Mouse (Mus musculus): ENCODE results near the gene Lpar3.
"Not testable (repeated sequence)": the region's sequence is repeated elsewhere in the genome, so short reads cannot be mapped to it uniquely, and the experiment has no call there.

Lpar3 gene

DNA sequence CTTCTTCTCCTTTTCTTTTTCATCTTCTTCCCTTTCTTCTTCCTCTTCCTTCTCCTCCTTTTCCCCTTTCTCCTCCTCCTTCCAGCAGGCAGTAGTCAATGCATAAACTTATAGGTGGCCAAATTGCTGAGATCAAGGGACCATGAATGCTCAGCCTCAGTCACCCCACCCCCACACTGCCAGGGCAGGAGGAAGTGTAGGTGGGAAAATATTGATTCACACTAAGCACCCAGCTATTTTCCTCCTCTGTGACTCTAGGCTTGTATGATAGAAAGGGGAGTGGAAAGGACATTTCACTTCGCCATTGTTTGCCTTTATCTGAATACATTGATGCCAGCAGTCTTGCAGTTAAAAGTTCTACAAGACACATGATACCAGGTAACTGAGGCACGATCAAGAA lies 13.3 kb upstream of the Lpar3 start:
- in situ Hi-C loops (cut with MboI, MseI), result no loop called here

DNA sequence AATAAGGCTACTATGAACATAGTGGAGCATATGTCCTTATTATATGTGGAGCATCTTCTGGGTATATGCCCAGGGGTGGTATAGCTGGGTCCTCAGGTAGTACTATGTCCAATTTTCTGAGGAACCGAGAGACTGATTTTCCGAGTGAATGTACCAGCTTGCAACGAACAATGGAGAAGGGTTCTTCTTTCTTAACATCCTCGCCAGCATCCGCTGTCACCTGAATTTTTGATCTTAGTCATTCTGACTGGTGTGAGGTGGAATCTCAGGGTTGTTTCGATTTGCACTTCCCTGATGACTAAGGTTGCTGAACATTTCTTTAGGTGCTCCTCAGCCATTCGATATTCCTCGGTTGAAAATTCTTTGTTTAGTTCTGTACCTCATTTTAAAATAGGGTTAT lies 11.0 kb upstream of the Lpar3 start:
- in situ Hi-C loops (cut with MboI, MseI), result not testable (repeated sequence)

DNA sequence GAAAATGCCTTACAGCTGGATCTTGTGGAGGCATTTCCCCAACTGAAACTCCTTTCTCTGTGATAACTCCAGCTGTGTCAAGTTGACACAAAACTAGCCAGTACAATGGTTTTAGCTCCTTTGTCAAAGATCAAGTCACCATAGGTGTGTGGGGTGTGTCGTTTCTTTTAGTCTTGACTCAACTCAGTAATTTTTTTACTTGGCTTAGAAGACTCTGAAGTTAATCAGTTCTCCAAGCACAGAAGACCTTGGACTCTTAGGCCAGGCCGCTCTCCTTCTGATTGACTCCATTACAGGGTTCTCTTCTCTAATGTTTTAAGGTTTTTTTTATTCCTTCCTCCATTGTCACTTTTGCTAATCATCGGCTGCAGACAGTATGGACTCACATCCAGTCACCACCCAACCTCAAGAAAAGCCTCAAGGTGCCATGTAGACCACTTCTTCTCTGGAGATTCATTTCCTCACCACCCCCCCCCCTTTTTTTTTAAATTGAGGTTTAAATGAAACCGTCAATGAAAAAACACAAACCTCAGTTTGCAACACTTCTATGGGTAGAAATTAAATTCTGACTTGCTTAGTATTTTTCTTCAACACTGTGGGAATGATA lies 9.5 kb upstream of the Lpar3 start:
- in situ Hi-C loops (cut with MboI, MseI), result no loop called here

DNA sequence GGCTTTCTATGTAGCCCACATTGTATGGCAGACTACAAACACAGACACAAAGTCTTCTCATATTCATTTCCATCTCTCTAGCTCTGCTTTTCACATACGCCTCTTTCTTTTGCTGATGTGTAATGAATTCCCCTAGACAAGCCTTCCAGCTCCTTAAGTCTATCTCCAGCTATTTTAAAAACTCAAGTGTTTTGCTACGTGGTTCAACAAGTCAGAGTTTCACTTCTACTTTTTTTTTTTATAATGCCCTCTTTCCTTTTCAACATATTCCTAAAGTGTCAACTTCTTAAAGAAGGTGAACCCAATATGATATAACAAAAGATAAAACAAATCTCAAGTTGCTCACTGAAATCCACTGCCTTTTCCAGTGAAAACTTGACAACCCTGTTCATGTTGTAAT lies 8.8 kb upstream of the Lpar3 start:
- in situ Hi-C loops (cut with MboI, MseI), result no loop called here

DNA sequence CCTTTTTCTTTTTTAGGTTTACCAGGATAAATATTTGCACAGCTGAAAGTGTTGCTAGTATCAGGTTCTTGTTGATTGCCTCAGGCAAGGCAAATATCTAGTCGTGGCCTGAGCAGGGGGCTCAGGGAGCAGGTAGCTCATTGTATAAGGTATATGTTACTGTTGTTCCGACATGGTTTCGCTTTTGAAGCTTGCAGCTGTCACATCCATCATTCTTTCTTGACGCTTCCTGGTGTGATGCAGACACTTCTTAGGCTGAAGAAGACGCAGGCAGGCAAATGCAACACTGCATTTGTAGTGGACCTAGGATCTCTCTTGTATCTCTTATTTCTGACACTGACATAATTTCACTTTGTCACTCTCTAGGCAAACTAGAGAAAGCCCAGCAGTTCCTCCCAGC lies 7.4 kb upstream of the Lpar3 start:
- in situ Hi-C loops (cut with MboI, MseI), result no loop called here

DNA sequence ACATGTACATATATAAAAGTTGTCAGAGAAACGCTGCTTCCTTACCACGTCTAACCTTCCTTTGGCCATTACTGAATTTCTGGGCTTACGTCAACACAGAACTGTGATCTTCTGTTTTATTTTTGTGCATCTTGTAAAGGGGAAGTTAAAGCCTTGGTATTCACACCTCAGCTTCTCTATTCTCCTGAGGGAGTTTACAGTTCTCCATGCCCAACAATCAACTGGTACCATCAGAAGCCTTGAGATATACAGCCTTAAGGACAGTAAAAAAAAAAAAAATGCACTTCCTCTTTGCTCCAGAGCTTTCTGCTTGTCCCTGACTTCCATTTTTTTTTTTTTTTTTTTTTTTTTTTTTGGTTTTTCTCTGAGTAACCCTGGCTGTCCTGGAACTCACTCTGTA lies 4.2 kb upstream of the Lpar3 start:
- in situ Hi-C loops (cut with MboI, MseI), result no loop called here

DNA sequence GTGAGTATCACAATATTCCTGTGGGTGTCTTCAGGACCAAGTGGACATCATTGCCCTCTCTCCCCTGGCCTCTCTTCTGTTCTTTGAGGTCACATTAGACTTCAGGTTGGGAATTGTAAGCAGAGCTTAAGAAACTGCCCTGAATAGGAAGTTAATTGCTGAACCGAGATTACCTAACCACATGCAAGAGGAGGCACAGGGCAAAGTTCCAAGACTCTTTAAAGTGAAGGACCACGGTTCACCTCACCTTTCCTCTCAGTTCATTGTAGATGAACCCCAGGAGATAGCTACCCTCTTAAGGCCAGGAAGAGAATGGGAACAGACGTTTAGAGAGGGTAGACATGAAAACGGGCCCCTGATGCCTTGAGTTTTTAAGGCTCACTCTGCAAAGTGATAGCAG lies 3.5 kb downstream of the Lpar3 start:
- in situ Hi-C loops (cut with MboI, MseI), result no loop called here

DNA sequence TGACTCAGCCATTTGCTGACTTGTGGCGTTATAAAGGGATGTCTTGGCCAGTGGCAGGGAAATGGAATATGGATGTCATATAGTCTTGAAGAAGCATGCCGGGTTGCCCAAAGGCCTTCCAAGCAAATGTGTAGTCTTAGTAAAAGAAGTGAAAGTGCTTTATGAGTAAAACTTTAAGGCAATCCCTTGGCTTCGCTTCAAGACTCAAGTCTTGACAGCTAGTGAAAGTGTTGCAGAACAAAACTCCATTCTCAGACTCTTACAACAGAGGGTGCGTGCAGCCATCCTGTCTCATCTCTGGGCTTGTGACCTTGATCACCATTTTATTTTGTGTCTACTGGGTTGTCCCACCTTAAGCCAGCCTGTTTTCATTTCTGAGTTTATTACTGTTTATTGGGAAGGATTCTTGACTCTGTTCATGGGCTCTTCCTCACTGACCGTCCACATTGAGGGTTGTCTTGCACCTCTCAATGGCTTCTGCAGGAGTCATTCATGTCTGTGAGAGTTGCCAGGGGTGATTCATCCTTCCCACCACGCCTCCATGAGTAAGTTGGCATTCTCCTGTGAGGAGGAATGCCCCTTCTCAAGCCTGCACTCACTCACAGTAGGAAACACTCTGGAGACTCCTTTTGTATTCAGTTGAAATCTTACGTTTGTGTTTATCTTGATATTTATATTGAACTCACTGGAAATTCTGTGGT lies 4.4 kb downstream of the Lpar3 start:
- in situ Hi-C loops (cut with MboI, MseI), result no loop called here

DNA sequence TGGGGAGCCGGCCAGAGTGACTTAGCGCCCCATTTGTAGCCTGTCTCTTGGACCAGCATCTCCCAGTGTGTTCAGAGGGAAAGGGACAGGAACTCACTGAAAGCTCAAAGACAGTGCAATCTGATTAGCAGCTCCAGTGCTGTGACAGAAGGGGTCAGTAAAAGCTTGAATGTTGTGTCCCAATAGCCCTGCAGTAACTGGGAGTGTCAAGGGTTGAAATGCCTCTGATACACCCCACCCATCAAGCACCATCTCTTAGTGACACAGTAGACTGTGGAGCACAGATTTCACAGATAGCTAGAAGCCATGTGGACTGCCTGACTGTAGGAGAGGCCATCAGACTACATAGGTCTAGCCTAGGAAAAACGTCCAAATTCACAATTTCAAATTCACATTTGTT lies 6.7 kb downstream of the Lpar3 start:
- in situ Hi-C loops (cut with MboI, MseI), result no loop called here

DNA sequence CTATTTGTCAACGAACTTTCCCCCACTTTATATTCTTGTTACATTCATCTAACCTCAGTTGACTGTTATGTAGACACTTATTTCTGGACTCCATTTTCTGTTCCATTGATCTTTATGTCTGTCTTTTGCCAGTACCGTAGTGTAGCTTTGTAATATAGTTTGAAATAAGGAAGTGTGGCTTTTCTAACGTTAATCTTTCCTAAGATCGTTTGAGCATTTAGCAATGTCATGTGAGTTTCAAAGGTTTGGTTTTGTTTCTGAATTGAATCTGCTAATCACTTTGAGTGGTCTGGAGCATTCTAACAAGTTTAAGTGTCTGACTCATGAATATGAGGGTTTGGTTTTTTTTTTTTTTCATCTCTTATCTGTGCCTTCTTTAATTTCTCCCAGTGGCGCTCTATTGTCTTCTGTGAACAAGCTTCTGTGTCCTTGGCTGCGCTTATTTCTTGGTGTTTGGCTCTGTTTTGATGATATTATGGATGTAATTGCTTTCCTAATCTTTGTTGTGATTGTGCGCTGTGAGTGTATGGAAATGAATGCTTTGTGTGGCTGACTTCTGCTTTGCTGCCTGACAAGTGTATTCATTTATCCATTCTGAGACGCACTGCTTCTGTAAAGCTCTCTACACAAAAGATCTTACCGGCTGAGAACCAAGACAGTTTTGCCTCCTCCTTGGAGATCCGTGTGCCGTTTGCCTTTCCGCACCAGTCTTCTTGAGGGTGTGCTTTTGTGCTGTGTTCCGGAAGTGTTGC lies 8.0 kb downstream of the Lpar3 start:
- in situ Hi-C loops (cut with MboI, MseI), result no loop called here

DNA sequence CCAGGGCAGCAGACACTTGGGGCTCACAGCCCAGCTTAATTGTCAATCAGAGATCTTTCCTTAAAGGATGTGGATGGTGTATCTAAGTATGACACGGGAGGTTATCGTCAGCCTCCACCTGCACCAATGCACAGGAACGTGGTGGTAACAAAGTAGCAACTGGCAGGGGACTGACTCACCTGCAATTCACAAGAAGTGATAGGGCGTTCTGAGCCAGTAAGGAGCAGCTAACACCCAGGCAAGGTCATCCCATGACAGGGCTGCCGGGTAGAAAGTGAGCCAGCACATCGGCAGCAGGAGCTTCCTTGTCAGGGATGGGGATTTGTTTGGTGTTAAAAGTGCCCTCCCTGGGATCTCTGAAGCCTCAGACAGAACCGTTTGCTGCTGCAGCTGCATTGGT lies 11.9 kb downstream of the Lpar3 start:
- in situ Hi-C loops (cut with MboI, MseI), result no loop called here

DNA sequence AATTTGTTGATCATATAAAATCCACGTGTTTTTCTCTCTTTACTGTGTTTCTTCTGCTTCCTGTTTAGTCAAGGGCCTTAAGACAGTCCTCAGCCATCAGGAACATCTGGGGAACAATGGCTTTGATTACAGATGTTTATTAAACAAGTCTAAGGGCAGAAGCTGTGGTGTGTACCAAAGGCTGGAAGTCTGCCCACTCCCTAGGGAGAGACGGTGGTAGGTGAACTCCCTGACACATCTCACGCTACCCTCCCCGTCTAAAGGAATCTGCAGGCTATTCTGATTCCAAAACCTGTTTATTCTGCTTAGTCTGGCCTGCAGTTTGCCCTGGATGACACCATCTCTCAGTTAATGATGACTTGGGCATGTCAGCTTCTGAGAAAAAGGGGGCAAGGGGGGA lies 13.0 kb downstream of the Lpar3 start:
- in situ Hi-C loops (cut with MboI, MseI), result no loop called here

DNA sequence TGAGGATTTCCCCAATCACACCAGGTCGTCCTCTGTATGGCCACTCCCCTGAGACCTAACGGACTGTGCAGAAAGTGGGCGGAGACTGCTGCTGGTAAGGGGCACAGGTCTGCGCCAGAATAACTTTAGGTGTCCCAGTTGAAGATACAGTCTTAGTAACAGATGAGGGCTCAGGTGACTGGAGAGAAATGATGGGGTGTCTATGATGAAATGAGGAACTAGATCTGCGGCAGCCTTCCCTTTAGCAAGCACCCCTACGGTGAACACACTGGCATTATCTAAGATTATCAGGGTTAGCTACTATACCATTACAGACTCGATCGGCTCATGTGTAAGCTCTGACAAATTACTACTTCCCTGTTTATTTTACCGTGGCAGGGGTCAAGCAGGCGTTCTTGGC lies 13.8 kb downstream of the Lpar3 start:
- in situ Hi-C loops (cut with MboI, MseI), result no loop called here

DNA sequence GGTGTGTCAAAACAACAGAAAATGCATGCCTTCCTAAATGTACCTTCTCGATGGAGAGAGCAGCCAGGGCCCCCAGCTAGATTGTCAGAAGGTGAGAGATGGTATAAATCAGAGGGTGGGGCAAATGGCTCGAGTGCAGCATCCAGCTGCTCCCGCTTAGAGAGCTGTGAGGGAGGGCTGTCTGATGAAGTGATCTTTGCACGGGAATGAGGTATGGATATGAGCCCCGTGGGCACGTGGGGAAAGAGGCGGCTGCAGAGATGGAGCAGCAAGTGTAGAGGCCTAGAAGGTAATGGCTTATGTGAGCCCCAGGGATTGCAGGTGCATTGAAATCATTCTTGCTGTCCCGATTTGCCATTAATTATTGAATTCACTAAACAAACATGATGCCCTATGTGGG lies 15.5 kb downstream of the Lpar3 start:
- in situ Hi-C loops (cut with MboI, MseI), result no loop called here

DNA sequence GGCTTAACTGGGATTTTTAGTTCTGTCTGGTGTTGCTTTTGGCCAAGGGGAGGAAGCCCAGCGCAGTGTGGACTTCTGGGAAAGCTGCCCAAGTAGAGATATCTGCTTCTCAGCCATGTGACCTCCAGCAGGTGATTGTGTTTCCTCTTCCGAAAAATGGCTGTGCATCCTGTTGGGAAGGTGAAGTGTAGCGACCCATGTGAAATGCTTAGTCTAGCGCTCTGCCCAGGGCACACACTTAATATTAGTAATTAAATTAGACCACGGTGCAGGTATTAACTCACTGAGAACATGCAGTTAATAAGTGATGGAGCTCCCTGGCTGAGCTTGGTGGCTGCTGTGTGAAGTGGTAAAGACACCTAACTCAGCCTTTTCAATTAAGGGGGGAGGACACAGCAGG lies 16.9 kb downstream of the Lpar3 start:
- in situ Hi-C loops (cut with MboI, MseI), result no loop called here

DNA sequence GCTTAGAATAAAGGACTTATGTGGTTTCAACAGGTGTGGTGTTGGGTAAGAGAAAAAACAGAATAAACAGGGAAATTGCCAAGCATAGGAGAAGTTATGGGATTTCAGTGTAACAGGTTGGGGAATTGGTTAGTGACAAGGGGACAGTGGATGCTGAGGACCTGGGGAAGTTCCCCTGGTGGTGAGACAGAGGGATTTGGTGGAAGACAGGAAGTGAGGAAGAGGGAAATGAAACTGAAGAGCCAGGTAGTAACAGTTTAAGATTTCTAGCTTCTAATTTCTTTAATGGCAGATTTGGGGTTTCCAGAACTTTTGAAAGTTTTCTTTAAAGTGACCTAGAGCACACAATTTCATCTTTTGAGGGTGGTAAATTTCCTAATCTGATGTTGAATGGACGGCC lies 23.9 kb downstream of the Lpar3 start:
- in situ Hi-C loops (cut with MboI, MseI), result no loop called here

DNA sequence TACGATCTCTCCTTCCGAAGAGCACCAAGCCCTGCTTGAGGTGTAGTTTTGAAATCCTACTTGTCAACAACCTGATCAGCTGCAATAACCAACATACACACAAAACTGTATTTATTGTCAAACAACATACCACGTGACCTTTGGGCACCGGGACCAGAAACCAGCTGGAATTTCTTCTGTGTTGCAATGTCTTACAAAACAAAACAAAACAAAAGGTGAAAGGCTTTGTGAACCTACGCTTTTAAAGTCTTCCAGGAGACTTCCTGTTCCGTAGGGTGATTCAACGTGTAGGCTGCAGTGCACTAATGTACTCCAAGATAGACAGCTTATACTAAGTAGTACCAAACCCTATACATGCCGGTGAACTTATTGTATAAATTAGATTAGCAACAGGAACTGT lies 25.8 kb downstream of the Lpar3 start:
- in situ Hi-C loops (cut with MboI, MseI), result no loop called here

DNA sequence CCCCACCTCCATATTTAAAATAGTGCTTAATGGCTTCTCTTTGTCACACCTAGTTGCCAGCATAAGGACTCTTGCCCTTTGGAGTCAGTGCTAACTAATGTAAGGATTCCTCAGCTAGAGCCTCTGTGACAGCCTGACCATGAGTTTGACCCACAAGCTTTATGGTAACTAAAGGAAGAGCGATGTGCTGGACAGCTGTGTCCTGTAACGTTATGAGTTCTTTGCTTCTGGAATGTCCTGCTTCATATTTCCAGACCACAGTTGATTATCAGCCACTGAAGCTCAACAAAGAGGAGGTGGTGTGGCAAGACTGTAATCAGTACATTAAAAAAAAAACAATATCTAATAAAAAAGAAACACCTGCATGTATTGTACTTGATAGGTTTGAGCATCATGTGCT lies 26.2 kb downstream of the Lpar3 start:
- in situ Hi-C loops (cut with MboI, MseI), result no loop called here

DNA sequence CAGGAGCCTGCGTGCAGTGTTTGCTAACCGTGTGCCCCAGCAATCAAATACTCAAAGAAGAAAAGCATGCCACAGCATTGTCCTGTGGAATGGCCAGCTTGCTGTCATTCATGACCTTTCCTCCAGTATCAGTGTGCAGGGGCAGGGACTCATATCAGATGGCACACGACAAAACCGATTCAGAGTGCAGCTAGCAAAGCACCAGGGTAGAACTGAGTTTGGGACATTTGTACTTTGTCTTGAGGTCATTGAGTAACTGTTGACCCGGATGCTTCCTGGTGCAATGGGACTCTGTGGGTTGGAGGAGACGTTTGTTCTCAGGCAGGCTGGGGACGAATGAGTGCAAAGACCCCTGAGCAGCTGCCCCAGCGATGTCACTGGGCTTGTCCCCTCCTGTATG lies 29.1 kb downstream of the Lpar3 start:
- in situ Hi-C loops (cut with MboI, MseI), result no loop called here

DNA sequence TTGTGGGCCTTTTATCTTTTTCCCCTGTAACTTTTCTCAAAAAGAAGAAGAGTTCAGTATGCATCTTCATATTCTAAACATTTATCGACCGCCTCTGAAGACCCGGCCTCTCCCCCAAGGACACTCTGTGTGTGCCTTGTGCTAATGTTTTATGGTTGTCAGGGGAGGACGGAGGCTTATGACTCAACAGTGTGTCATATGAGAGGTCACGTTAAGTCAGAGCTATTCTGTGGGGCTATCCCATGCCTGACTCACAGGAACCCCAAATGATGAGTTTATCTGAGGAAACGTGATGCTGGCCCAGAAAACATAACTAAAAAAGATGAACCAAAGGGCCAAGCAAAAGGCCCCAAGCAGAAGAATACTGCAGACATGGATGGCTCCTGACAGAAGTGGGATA lies 31.0 kb downstream of the Lpar3 start:
- in situ Hi-C loops (cut with MboI, MseI), result no loop called here

DNA sequence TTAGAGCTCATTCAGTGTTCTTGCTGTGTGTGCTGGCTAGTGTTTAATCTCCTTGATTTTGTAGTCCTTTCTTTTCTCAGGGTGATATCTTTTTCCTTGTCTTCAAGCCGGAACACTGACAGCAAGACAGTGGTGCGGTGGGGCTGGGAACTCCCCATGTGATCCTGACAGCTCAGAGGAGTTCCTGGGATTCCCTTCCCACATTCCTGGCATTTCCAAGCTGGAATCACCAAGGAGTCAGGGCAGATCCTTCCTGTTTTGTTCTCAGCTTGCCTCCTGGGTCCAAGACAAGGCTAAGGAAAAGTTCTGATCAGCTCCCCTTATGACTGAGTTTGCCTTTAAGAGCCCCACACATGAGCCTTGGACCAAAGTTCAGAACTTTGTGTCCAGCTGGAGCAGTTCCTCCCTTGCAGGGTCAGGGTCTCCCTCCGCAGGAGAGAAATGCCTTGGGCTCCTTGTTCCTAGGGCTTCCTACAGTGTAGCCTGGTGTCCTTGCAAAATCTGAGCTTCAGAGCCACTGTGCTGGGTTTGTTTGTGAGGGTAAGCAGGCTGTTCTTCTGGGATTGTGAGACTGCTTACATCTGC lies 33.1 kb downstream of the Lpar3 start:
- in situ Hi-C loops (cut with MboI, MseI), result no loop called here

DNA sequence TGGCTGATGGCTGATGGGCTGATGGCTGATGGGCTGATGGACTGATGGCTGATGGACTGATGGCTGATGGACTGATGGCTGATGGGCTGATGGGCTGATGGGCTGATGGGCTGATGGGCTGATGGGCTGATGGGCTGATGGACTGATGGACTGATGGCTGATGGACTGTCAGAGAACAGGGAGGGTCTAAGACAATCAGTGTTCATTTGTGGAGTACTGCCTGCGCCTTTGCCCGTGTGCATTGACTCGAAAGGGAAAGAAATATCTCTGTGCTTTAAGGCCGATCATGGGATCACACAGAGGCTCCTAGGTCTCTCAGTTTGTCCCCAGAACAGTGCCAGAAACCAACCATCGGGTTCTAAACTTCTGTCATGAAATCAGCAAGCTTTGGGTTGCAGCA lies 34.4 kb downstream of the Lpar3 start:
- in situ Hi-C loops (cut with MboI, MseI), result no loop called here
